Mouse (Mus musculus): ENCODE measurements around the gene Cacng2. TPM values are rescaled to one million over a fixed set of nuclear protein-coding genes. Genes with fewer than 3 reads are reported as not detected.

Cacng2 gene
- polyA plus RNA-seq, 1 experiment from 2014 or later: 0.03 TPM

- ATAC-seq (replicated peaks; ENCODE audit: low FRiP score): no peak
Observed at GRCm38 (mm10) chr15:78080326-78080725, 39.5 kb downstream of the Cacng2 start.

DNA sequence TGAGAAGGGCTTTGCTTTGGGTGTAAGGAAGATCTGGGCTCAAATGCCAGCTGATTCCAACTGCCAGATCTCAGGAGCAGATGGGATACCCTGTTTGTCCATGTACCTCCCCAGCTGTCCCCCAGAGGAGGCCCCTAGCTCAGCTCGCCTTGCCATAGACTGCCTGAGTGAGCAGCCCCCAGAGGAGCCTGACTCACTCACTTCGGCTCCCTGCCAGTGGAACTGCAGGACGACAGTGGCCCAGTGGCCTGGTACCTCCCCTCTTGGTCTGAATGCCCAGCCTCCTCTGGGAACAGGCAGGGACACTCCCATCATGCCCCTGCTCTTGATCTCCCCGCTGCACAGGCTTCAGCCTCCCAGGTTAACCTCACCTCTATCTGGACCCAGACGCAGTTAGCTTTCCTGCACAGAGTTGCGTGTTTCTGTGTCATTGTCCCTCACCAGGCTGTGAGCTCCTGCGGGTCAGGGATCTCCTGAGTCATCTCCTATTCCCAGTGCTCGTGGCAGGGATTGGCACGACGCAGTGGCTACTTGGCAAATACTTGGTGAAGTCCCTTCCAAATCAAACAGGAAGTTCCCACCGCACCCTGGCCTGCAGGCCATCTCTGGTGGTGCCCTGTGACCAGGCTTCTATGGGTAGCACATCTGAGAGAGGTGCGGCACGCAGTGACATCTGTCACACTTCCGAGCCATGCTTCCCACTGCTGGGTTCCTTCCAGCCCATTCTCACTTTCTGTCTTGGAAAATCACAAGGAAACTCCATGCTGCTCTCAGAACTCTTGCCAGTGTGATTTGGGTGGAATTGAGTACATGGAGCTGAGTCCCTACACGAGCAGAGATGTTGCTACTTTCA is 40.8 kb downstream of the Cacng2 start:
- no peaks in the 10 kb centered on the region for H3K27me3 ChIP-seq
- no peak overlapping the region for H3K9ac ChIP-seq
- no peak overlapping the region for H3K4me3 ChIP-seq (replicated peaks)
- H3K4me2 ChIP-seq: no peak overlapping the region
- ATAC-seq (replicated peaks; ENCODE audit: low FRiP score): no peak
- 69% methylated on average over 15 of the region's 15 CpGs for WGBS
- H3K36me3 ChIP-seq: no peaks in the 10 kb centered on the region
- no peak overlapping the region for H3K27ac ChIP-seq
- H3K4me1 ChIP-seq: no peaks in the 10 kb centered on the region
- H3K9me3 ChIP-seq (replicated peaks): no peaks in the 10 kb centered on the region

More at GRCm38 (mm10) chr15:78080326-78080725, 39.5 kb downstream of the Cacng2 start:
- H3K4me2 ChIP-seq: no peak overlapping the region
- H3K9me3 ChIP-seq (replicated peaks): no peaks in the 10 kb centered on the region
- 73% methylated on average over 4 of the region's 4 CpGs for WGBS
- H3K9ac ChIP-seq: no peak overlapping the region
- H3K4me1 ChIP-seq: no peaks in the 10 kb centered on the region
- H3K4me3 ChIP-seq (replicated peaks): no peak overlapping the region
- H3K36me3 ChIP-seq: no peaks in the 10 kb centered on the region
- H3K27me3 ChIP-seq: no peaks in the 10 kb centered on the region
- H3K27ac ChIP-seq: no peak overlapping the region

DNA sequence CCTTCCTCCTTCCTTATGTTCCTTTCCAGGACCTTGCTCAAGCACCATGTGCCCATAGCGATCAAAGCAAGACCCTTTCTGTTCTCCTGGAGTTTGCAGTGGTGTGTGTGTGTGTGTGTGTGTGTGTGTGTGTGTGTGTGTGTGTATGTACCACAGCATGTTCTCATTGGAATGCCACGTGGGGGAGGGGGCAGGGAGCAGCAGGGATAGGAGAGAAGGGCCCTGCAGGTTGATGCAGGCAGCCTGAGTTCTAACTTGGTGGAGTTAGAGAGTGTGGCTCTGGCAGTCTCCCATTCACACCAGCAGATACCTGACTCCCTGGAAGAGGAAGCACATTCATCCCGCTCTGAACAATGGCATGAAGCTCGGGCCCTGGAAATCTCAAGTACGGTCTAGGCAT is 41.6 kb downstream of the Cacng2 start:
- no peaks in the 10 kb centered on the region for H3K27me3 ChIP-seq
- 70% methylated on average over 5 of the region's 5 CpGs for WGBS
- no peak overlapping the region for H3K4me2 ChIP-seq
- no peak for ATAC-seq (replicated peaks; ENCODE audit: low FRiP score)
- no peak overlapping the region for H3K4me3 ChIP-seq (replicated peaks)
- H3K9ac ChIP-seq: no peak overlapping the region
- no peaks in the 10 kb centered on the region for H3K4me1 ChIP-seq
- no peaks in the 10 kb centered on the region for H3K36me3 ChIP-seq
- no peaks in the 10 kb centered on the region for H3K9me3 ChIP-seq (replicated peaks)
- no peak overlapping the region for H3K27ac ChIP-seq

GRCm38 (mm10) chr15:78075921-78076320 is 43.9 kb downstream of the Cacng2 start:
- no peak overlapping the region for H3K27ac ChIP-seq
- H3K4me1 ChIP-seq: no peaks in the 10 kb centered on the region
- no peak for ATAC-seq (replicated peaks; ENCODE audit: low FRiP score)
- 41% methylated on average over 3 of the region's 3 CpGs for WGBS
- no peak overlapping the region for H3K9ac ChIP-seq
- no peak overlapping the region for H3K4me3 ChIP-seq (replicated peaks)
- no peaks in the 10 kb centered on the region for H3K27me3 ChIP-seq
- H3K4me2 ChIP-seq: no peak overlapping the region
- no peaks in the 10 kb centered on the region for H3K36me3 ChIP-seq
- H3K9me3 ChIP-seq (replicated peaks): no peaks in the 10 kb centered on the region

DNA sequence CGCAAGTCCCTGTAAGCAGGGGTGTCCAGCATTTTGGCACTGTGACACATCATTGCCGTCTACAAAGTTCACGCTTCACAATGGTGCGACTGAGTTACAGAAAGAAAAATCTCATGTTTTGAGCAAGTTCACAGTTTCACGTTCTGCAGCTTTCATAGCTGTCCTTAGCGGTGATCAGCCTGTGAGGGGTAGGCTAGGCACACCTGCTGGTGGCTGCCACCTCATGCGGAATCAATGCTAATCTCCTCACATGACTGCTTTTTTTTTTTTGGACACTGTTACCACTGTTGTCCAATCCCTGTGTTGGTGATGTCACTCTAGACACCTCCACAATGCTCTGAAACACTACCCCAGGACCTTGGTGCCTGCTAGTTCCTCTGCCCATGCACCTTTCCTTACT is 46.7 kb downstream of the Cacng2 start:
- no peaks in the 10 kb centered on the region for H3K27me3 ChIP-seq
- H3K4me2 ChIP-seq: no peak overlapping the region
- no peaks in the 10 kb centered on the region for H3K9me3 ChIP-seq (replicated peaks)
- no peak for ATAC-seq (replicated peaks; ENCODE audit: low FRiP score)
- H3K36me3 ChIP-seq: no peaks in the 10 kb centered on the region
- H3K4me1 ChIP-seq: no peaks in the 10 kb centered on the region
- H3K9ac ChIP-seq: no peak overlapping the region
- no peak overlapping the region for H3K27ac ChIP-seq
- no peak overlapping the region for H3K4me3 ChIP-seq (replicated peaks)
- 89% methylated on average over 7 of the region's 7 CpGs for WGBS

- Histone ChIP-seq H3K27ac (no peak overlapping the region), H3K27me3 (no peaks in the 10 kb centered on the region), H3K4me2 (no peak overlapping the region), H3K4me1 (no peaks in the 10 kb centered on the region), H3K36me3 (no peaks in the 10 kb centered on the region), H3K9me3 (replicated peaks) (no peaks in the 10 kb centered on the region), H3K9ac (no peak overlapping the region), H3K4me3 (replicated peaks) (no peak overlapping the region)
- 5% methylated on average over 5 of the region's 5 CpGs for WGBS
- no peak for ATAC-seq (replicated peaks; ENCODE audit: low FRiP score)
Observed at GRCm38 (mm10) chr15:78066475-78066874, 53.4 kb downstream of the Cacng2 start.

DNA sequence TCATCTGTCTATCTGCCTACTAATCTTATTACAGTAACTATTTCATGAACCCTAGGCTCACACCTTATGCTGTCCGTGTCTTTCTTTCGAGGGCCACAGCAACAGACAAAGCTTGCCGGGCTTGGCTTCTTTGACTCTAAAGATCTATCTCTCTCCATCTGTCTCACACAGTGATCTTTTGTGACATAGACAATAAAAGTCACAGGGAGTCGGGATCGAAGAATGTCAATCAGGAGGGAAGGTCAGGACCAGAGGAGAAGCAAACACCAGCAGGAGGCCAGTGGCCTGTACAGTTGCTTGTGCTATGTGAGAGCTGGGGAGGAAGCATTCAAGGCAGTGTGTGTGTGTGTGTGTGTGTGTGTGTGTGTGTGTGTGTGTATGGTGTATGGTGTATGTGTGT is 54.3 kb downstream of the Cacng2 start:
- 72% methylated on average over 5 of the region's 5 CpGs for WGBS
- no peaks in the 10 kb centered on the region for H3K27me3 ChIP-seq
- ATAC-seq (replicated peaks; ENCODE audit: low FRiP score): no peak
- H3K4me2 ChIP-seq: no peak overlapping the region
- no peaks in the 10 kb centered on the region for H3K36me3 ChIP-seq
- no peak overlapping the region for H3K9ac ChIP-seq
- H3K4me1 ChIP-seq: no peaks in the 10 kb centered on the region
- no peak overlapping the region for H3K27ac ChIP-seq
- no peak overlapping the region for H3K4me3 ChIP-seq (replicated peaks)
- H3K9me3 ChIP-seq (replicated peaks): no peaks in the 10 kb centered on the region

- WGBS: 53% methylated on average over 6 of the region's 6 CpGs
- no peaks in the 10 kb centered on the region for H3K36me3 ChIP-seq
- no peaks in the 10 kb centered on the region for H3K9me3 ChIP-seq (replicated peaks)
- no peak overlapping the region for H3K9ac ChIP-seq
- H3K4me2 ChIP-seq: no peak overlapping the region
- H3K4me3 ChIP-seq (replicated peaks): no peak overlapping the region
- no peak for ATAC-seq (replicated peaks; ENCODE audit: low FRiP score)
- H3K27me3 ChIP-seq: no peaks in the 10 kb centered on the region
- no peak overlapping the region for H3K27ac ChIP-seq
- H3K4me1 ChIP-seq: no peaks in the 10 kb centered on the region
Observed at GRCm38 (mm10) chr15:78064340-78064739, 55.5 kb downstream of the Cacng2 start.

- ATAC-seq (replicated peaks; ENCODE audit: low FRiP score): no peak
- H3K27me3 ChIP-seq: no peaks in the 10 kb centered on the region
- H3K36me3 ChIP-seq: no peaks in the 10 kb centered on the region
- H3K4me1 ChIP-seq: no peaks in the 10 kb centered on the region
- no peak overlapping the region for H3K4me3 ChIP-seq (replicated peaks)
- 70% methylated on average over 14 of the region's 14 CpGs for WGBS
- no peak overlapping the region for H3K27ac ChIP-seq
- H3K4me2 ChIP-seq: no peak overlapping the region
- H3K9ac ChIP-seq: no peak overlapping the region
- H3K9me3 ChIP-seq (replicated peaks): no peaks in the 10 kb centered on the region
Observed at GRCm38 (mm10) chr15:78062467-78062866, 57.4 kb downstream of the Cacng2 start.

DNA sequence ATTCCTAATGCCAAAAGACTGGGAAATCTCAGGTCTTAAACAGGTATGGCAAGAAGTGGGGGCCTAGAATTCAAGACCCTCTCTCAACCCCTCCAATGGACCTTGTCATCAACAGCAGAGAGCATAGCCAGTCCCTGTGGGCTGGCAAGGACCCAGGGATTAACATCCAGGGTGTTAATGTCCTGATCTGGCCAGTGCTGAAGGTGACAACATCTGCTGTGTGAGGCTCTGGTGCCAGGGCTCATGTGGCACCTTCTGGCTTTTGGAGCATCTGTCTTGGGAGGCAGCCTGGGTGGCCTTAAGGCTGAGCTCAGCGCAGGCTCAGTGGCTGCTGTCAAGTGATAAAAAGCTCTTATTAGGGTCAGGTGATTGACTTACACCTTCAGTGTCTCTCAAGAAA is 62.9 kb downstream of the Cacng2 start:
- 82% methylated on average over 1 of the region's 1 CpGs for WGBS
- ATAC-seq (replicated peaks; ENCODE audit: low FRiP score): no peak
- Histone ChIP-seq H3K36me3 (no peaks in the 10 kb centered on the region), H3K9ac (no peak overlapping the region), H3K27ac (no peak overlapping the region), H3K4me2 (no peak overlapping the region), H3K27me3 (no peaks in the 10 kb centered on the region), H3K9me3 (replicated peaks) (no peaks in the 10 kb centered on the region), H3K4me3 (replicated peaks) (no peak overlapping the region), H3K4me1 (no peaks in the 10 kb centered on the region)

- H3K4me3 ChIP-seq (replicated peaks): no peak overlapping the region
- no peaks in the 10 kb centered on the region for H3K9me3 ChIP-seq (replicated peaks)
- H3K36me3 ChIP-seq: no peaks in the 10 kb centered on the region
- 89% methylated on average over 10 of the region's 10 CpGs for WGBS
- ATAC-seq (replicated peaks; ENCODE audit: low FRiP score): no peak
- H3K9ac ChIP-seq: no peak overlapping the region
- H3K4me1 ChIP-seq: no peaks in the 10 kb centered on the region
- no peak overlapping the region for H3K4me2 ChIP-seq
- no peaks in the 10 kb centered on the region for H3K27me3 ChIP-seq
- no peak overlapping the region for H3K27ac ChIP-seq
Observed at GRCm38 (mm10) chr15:78050682-78051081, 69.1 kb downstream of the Cacng2 start.

GRCm38 (mm10) chr15:78049933-78050332 is 69.9 kb downstream of the Cacng2 start:
- no peak overlapping the region for H3K4me3 ChIP-seq (replicated peaks)
- H3K4me2 ChIP-seq: no peak overlapping the region
- H3K27ac ChIP-seq: no peak overlapping the region
- H3K36me3 ChIP-seq: no peaks in the 10 kb centered on the region
- no peak for ATAC-seq (replicated peaks; ENCODE audit: low FRiP score)
- no peaks in the 10 kb centered on the region for H3K27me3 ChIP-seq
- WGBS: 81% methylated on average over 2 of the region's 2 CpGs
- no peaks in the 10 kb centered on the region for H3K4me1 ChIP-seq
- no peaks in the 10 kb centered on the region for H3K9me3 ChIP-seq (replicated peaks)
- H3K9ac ChIP-seq: no peak overlapping the region

GRCm38 (mm10) chr15:78045842-78046241 is 74.0 kb downstream of the Cacng2 start:
- H3K27ac ChIP-seq: no peak overlapping the region
- no peaks in the 10 kb centered on the region for H3K27me3 ChIP-seq
- ATAC-seq (replicated peaks; ENCODE audit: low FRiP score): no peak
- H3K4me1 ChIP-seq: no peaks in the 10 kb centered on the region
- no peak overlapping the region for H3K4me3 ChIP-seq (replicated peaks)
- H3K36me3 ChIP-seq: no peaks in the 10 kb centered on the region
- 70% methylated on average over 7 of the region's 7 CpGs for WGBS
- H3K9ac ChIP-seq: no peak overlapping the region
- no peaks in the 10 kb centered on the region for H3K9me3 ChIP-seq (replicated peaks)
- no peak overlapping the region for H3K4me2 ChIP-seq
